Comparison of ENCODE assay signal across 9 mouse cellular contexts in genomic region chr4:68845964-68846363, GRCm38 (mm10).
DNase-seq lines count a peak whose midpoint lies in the region; ATAC-seq lines count a peak whose summit lies in the region.
"Had no signal": no experiment of that assay in that cellular context is flagged by ENCODE, and none has a peak within 500 bp of the region (broad histone marks: within the 10 kb centered on the region; RNA-seq: fewer than 3 reads in every experiment).

No protein-coding gene starts in this region.

- DNase-seq in heart, postnatal 14 days: peak; percentile 6 to 37
- DNase-seq in ovary, postnatal 14 days (ENCODE audit: low spot score): peak; percentile 1
- no peak for DNase-seq in ovary, postnatal 10 days (ENCODE audit: low spot score)
- peak; percentile 32 to 60 for DNase-seq in cerebellum, postnatal 25 days
- DNase-seq in retina, embryonic 14.5 days (ENCODE audit: low spot score): peak; percentile 70
- no peak for DNase-seq in c-Kit-positive CD71-positive TER-119-positive erythroid progenitor cells, embryonic 14.5 days (ENCODE audit: low spot score)

- intact Hi-C loops in heart, postnatal 14 days (cut with DNase I): loop anchor here (5.0 kb wide), 2 partner anchors 824 to 1369 kb away; no protein-coding TSS in a partner anchor

- H3K9ac ChIP-seq in heart, embryonic 11.5 days (ENCODE audit: low read depth, low read length): no peak overlapping the region
- H3K9ac ChIP-seq: heart, embryonic 15.5 days had no signal

- H3K4me3 ChIP-seq in heart, embryonic 11.5 days (ENCODE audit: low read depth, low read length): no peak overlapping the region
- H3K4me3 ChIP-seq: heart, embryonic 15.5 days had no signal

- 45% methylated on average over 3 of the region's 3 CpGs for WGBS in heart, embryonic 11.5 days (ENCODE audit: insufficient replicate concordance)

- H3K9me3 ChIP-seq in heart, embryonic 11.5 days (replicated peaks; ENCODE audit: control insufficient read depth, low read length): no peaks in the 10 kb centered on the region
- H3K9me3 ChIP-seq: heart, embryonic 15.5 days had no signal

- no peaks in the 10 kb centered on the region for H3K27me3 ChIP-seq in heart, embryonic 11.5 days (ENCODE audit: control insufficient read depth, insufficient read depth, low read length)
- H3K27me3 ChIP-seq: heart, embryonic 15.5 days had no signal

- no peak overlapping the region for H3K4me2 ChIP-seq in heart, embryonic 11.5 days
- H3K4me2 ChIP-seq: heart, embryonic 15.5 days had no signal

- no peaks in the 10 kb centered on the region for H3K36me3 ChIP-seq in heart, embryonic 11.5 days (ENCODE audit: control insufficient read depth, insufficient read depth, low read length)
- H3K36me3 ChIP-seq: heart, embryonic 15.5 days had no signal

- no peaks in the 10 kb centered on the region for H3K4me1 ChIP-seq in heart, embryonic 11.5 days (ENCODE audit: control insufficient read depth, insufficient read depth, low read length)
- H3K4me1 ChIP-seq: heart, embryonic 15.5 days had no signal

- no peak for ATAC-seq in heart, embryonic 11.5 days (replicated peaks; ENCODE audit: insufficient number of reproducible peaks, low FRiP score, low TSS enrichment)
- no peak for ATAC-seq in megakaryocyte progenitor cell, adult 5-6 weeks (replicated peaks; ENCODE audit: poor library complexity)

- H3K27ac ChIP-seq in heart, embryonic 11.5 days (ENCODE audit: low read depth, low read length): no peak overlapping the region
- H3K27ac ChIP-seq: heart, embryonic 15.5 days had no signal

Comparison
In these comparisons a context has a peak if more than half of its experiments do, and no peak if none do; other contexts are left out.
1. DNase-seq: peak in heart, postnatal 14 days (2 of 2), ovary, postnatal 14 days (single experiment), cerebellum, postnatal 25 days (2 of 2) and retina, embryonic 14.5 days (single experiment); none in ovary, postnatal 10 days (single experiment) and c-Kit-positive CD71-positive TER-119-positive erythroid progenitor cells, embryonic 14.5 days (single experiment).